Mouse (Mus musculus) midbrain, embryonic 12.5 days (tissue): ENCODE results near the gene F2rl3. TPM values are rescaled to one million over a fixed set of nuclear protein-coding genes. Genes with fewer than 3 reads are reported as not detected.

Source experiments
- ATAC-seq: fragments of 200-750 bp; cut with Nextera tagmentation; 2 replicates; pipeline ENCODE4 v1.8.0; 2017; ENCODE audit warnings: low read depth, moderate TSS enrichment, moderate library complexity; ENCODE audit not compliant: low FRiP score
- H3K27ac ChIP-seq: fragments of 300-500 bp; sonication (generic); replicated peaks from 2 replicates; pipeline ENCODE4 v1.5.1; 2016; ENCODE audit warnings: mild to moderate bottlenecking
- H3K27me3 ChIP-seq: fragments of 300-500 bp; sonication (generic); 2 replicates; pipeline ENCODE4 v1.6.1; 2016; ENCODE audit warnings: mild to moderate bottlenecking
- H3K36me3 ChIP-seq: fragments of 300-500 bp; sonication (generic); 2 replicates; pipeline ENCODE4 v1.6.1; 2016
- H3K4me1 ChIP-seq: fragments of 300-500 bp; sonication (generic); 2 replicates; pipeline ENCODE4 v1.6.1; 2016
- H3K4me2 ChIP-seq: fragments of 300-500 bp; sonication (generic); replicated peaks from 2 replicates; pipeline ENCODE4 v1.6.1; 2016; ENCODE audit warnings: mild to moderate bottlenecking, moderate library complexity
- H3K4me3 ChIP-seq: fragments of 300-500 bp; sonication (generic); 2 replicates; pipeline ENCODE4 v1.5.1; 2016; ENCODE audit warnings: mild to moderate bottlenecking
- H3K9ac ChIP-seq: fragments of 300-500 bp; sonication (generic); replicated peaks from 2 replicates; pipeline ENCODE4 v1.6.1; 2016; ENCODE audit warnings: mild to moderate bottlenecking, moderate library complexity
- H3K9me3 ChIP-seq: fragments of 300-500 bp; sonication (generic); 2 replicates; pipeline ENCODE4 v1.6.1; 2016; ENCODE audit warnings: mild to moderate bottlenecking
- WGBS: fragments of 180-500 bp; shearing (Covaris S2); methylation state at CpG from one replicate; pipeline ENCODE4 v1.1.7; 2016; 5-methylcytosine and 5-hydroxymethylcytosine counted together
- polyA plus RNA-seq: library from polyadenylated mRNA; unstranded; fragments of >200 nt; fragmentation: Nextera tagmentation; extraction: Ambion mirVana; gene quantifications from 2 replicates; pipeline ENCODE4 v1.2.1, GENCODE M21; 2016

Gene F2rl3
- polyA plus RNA-seq: 0.65 and 0.79 TPM in 2 replicates

DNA sequence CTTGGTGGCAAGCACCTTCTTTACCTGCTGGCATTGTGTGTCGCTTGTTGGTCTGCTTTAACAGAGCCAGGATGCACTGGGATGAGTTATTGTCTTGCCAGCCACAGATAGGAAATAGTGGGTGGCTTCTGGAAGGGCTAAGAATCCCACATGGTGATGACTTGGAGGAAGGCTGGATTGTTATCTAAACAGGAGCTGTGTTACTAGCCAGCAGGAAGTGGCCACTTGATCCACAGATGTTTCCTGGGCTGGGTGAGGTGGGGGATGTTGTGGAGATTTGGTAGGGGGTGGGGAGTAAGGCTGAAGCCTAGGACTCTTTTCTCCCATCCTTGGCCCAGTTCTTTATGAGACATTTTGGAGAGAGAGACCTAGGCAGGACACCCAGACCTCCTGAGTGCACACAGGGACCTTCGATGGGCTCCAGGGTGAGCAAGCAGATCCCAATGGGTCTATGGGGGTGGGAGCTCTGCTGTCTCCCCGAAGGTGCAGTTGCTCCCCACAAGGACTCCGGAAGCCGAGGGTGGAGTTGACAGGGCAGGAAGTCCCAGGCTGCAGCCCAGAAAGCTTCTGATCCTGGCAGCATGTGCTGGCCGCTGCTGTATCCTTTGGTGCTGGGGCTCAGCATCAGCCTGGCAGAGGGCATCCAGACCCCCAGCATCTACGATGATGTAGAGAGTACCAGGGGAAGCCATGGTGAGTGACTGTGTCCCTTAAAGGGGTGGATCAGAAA is at the start of gene F2rl3:
TSS of gene F2rl3 (plus strand) at position 559 of the 730 bp plus-strand sequence.
- 90% methylated on average over 7 of the region's 7 CpGs for WGBS
- no peak within 1 kb of the TSS for H3K9ac ChIP-seq

DNA sequence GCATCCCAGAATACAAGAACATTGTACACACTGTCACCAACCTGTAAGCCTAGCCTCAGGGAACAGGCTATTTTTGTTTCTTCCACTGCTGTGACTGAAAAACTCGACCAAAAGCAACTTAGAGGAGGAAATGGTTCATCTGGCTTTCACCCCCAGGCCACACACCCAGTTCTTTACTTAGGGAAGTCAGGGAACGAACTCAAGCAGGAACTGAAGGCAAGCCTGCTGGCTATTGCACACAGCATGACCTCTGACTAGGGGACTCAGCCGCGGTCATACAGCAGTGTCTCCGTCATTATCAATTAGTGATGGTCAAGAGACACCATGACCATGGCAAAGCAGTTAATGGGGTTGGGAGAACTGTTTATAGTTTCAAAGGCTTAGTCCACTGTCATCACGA is 49.1 kb upstream of the F2rl3 start:
- Histone ChIP-seq H3K4me2 (no peak overlapping the region), H3K9me3 (no peaks in the 10 kb centered on the region), H3K27ac (no peak overlapping the region), H3K27me3 (peaks cover 5% of the 10 kb centered on the region; the same call in 1 of the 2 replicates), H3K4me3 (no peak overlapping the region), H3K36me3 (no peaks in the 10 kb centered on the region), H3K4me1 (no peaks in the 10 kb centered on the region; the same call in 1 of the 2 replicates), H3K9ac (no peak overlapping the region)
- ATAC-seq: no peak
- 51% methylated on average over 6 of the region's 6 CpGs for WGBS

More for the DNA sequence above, at the start of gene F2rl3:
- H3K4me2 ChIP-seq: no peak within 1 kb of the TSS
- H3K4me3 ChIP-seq: no peak within 1 kb of the TSS
- no peak within 1 kb of the TSS for H3K27ac ChIP-seq
- no peaks in the 10 kb centered on the region for H3K9me3 ChIP-seq
- no peak for ATAC-seq
- H3K36me3 ChIP-seq: peaks cover 28% of the 10 kb centered on the region
- no peaks in the 10 kb centered on the region for H3K4me1 ChIP-seq
- H3K27me3 ChIP-seq: peaks cover 36% of the 10 kb centered on the region

DNA sequence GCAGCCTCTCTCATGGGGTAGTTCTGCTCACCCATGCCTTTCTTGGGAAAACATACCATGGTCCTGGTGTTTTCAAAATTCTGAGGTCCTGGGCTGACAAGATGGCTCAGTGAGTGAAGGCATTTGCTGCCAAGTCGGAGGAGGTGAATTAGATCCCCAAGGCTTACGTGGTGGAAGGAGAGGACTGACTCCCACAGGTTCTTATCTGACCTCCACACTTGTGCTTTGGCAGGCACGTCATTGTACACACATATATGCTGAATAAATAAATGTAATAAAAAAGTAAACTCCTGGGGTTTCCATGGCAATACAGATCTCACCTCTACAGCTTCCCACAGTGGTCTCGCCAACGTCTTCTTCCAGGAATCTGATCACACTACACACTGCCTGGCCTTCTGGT is 45.1 kb upstream of the F2rl3 start:
- no peak for ATAC-seq
- H3K9me3 ChIP-seq: no peaks in the 10 kb centered on the region
- H3K4me2 ChIP-seq: no peak overlapping the region
- H3K27ac ChIP-seq: no peak overlapping the region
- H3K36me3 ChIP-seq: no peaks in the 10 kb centered on the region
- no peaks in the 10 kb centered on the region; the same call in 1 of the 2 replicates for H3K4me1 ChIP-seq
- no peak overlapping the region for H3K9ac ChIP-seq
- 91% methylated on average over 5 of the region's 5 CpGs for WGBS
- H3K27me3 ChIP-seq: no peaks in the 10 kb centered on the region; the same call in 1 of the 2 replicates
- no peak overlapping the region for H3K4me3 ChIP-seq

DNA sequence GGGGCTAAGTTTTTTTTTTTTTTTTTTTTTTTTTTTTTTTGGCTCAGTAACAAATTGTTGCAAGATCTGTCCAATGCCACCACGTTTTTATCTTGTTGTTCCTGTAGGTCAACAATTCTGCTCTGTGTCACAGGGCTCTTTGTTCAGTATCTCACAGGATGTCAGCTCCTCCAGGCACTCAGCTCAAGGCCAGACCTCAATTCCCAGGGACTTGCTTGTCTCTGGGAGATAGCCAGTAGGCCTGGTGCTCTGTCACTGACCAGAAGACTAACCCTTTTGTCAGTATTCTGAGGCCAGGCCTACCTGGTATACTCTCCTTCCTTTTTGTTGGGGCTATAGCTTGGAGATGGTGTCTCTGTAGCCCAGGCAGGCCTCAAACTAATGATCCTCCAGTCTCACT is 41.1 kb upstream of the F2rl3 start:
- 39% methylated on average over 1 of the region's 1 CpGs for WGBS
- H3K9ac ChIP-seq: no peak overlapping the region
- no peak overlapping the region for H3K4me3 ChIP-seq
- H3K4me2 ChIP-seq: no peak overlapping the region
- no peaks in the 10 kb centered on the region for H3K9me3 ChIP-seq
- H3K36me3 ChIP-seq: peaks cover 7% of the 10 kb centered on the region
- H3K27me3 ChIP-seq: no peaks in the 10 kb centered on the region
- ATAC-seq: no peak
- peaks cover 7% of the 10 kb centered on the region for H3K4me1 ChIP-seq
- no peak overlapping the region for H3K27ac ChIP-seq

DNA sequence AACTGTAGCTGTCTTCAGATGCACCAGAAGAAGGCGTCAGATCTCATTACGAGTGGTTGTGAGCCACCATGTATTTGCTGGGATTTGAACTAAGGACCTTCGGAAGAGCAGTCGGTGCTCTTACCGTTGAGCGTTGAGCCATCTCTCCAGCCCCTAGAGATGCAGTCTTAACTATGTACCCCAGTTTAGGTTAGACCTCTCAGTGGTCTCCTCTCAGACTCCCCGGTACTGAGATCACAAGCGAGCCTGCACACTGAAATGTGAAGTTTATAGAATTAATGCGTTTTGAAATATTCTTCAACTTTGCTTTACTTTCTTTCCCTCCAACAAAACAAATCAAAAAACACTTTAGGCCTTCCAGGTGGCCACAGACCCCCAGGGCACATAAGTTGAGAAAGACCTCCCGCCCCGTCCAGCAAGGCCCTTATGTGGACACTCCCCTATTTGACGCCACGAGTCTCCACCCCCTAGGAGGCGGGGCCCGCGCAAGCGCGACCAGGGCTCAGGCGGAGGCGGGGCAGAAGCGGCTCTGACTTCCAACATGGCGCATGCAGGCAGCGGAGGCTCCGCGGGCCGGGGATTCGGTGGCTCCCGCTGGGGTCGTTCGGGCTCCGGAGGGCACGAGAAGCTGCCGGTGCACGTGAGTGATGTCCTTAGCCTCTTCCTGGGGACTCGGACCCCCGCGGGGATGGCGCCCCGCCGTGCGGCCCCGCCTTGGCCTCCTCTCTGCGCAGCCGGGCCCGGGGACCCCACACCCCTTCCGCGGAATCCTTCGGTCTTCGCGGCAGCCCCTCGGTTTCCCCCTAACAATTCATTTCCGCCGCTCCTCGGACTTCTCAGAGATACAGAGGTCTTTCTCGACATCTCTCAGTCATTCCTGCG is 38.7 kb upstream of the F2rl3 start, which contains the start of gene Sin3b:
TSS of gene Sin3b (plus strand) at position 517 of the 882 bp plus-strand sequence.
- Histone ChIP-seq H3K9ac (peak within 1 kb of the TSS; percentile 81), H3K9me3 (no peaks in the 10 kb centered on the region), H3K4me2 (peak within 1 kb of the TSS; percentile 91), H3K4me1 (peaks cover 7% of the 10 kb centered on the region), H3K27me3 (no peaks in the 10 kb centered on the region), H3K27ac (no peak within 1 kb of the TSS), H3K4me3 (peak within 1 kb of the TSS; percentile 76), H3K36me3 (peaks cover 32% of the 10 kb centered on the region)
- WGBS: 13% methylated on average over 56 of the region's 56 CpGs
- peak; percentile 99 for ATAC-seq

DNA sequence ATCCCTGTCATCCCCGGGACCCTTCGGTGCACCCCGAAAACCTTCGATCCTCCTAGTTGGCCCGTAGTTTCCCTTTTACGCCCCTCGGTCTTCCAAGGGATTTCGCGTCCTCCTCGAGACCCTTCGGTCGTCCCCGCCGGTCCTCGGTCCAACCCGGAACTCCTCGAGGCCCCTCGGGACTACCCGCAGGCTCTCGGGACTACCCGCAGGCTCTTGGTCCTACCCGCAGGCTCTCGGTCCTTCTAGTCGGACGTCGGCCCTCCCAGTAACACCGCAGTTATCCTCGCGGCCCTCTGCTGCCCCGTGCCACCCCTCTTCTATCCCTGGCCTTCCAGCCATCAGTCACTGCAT is 38.1 kb upstream of the F2rl3 start:
- Histone ChIP-seq H3K4me3 (peak overlapping the region; percentile 76), H3K27ac (no peak overlapping the region), H3K9me3 (no peaks in the 10 kb centered on the region), H3K4me2 (peak overlapping the region; percentile 91), H3K27me3 (no peaks in the 10 kb centered on the region), H3K36me3 (peaks cover 37% of the 10 kb centered on the region), H3K4me1 (peaks cover 8% of the 10 kb centered on the region), H3K9ac (peak overlapping the region; percentile 81)
- peak; percentile 50 for ATAC-seq
- WGBS: under 1% methylated on average over 30 of the region's 30 CpGs

DNA sequence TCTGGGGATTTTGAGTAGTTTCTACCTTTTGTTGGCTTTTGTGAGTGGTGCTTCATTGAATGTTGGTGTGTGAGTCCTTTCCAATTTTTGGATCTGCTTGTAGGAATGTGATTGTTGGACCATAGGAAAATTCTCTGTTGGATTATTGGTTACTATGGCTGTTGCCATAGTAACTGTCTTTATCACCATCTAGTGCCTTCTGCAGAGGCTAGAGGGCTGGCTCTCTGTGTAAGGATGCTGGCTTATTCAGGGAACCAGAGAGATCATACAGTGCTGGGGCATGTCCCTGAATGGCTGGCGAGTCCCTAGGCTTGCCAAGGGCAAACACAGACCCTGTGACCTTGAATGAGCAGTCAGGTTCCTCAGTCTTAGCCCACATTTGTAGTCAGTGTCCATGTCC is 33.0 kb upstream of the F2rl3 start:
- Histone ChIP-seq H3K27ac (no peak overlapping the region), H3K4me1 (peaks cover 11% of the 10 kb centered on the region), H3K9me3 (no peaks in the 10 kb centered on the region), H3K9ac (no peak overlapping the region), H3K4me2 (no peak overlapping the region), H3K36me3 (peaks cover 85% of the 10 kb centered on the region), H3K27me3 (no peaks in the 10 kb centered on the region), H3K4me3 (no peak overlapping the region)
- 56% methylated on average over 1 of the region's 1 CpGs for WGBS
- no peak for ATAC-seq

DNA sequence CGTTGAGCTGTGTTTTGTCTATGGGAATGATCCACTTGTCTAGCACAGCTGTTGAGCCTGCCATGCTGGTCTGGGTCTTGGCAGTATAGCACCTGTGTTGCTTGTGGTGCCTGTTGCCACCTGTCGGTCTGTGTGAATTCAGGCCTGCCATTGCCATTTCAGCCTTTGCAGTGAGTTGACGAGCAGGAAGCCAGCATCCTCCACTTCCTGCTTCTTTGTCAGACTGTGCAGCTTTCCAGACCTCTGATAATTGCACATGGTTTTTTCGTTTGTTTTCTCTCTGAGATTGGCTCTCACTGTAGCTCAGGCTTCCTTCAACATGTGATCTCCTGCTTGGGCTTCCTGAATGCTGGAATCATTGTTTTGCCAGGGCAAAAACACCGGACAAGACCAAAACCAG is 26.7 kb upstream of the F2rl3 start:
- peaks cover 95% of the 10 kb centered on the region for H3K36me3 ChIP-seq
- no peaks in the 10 kb centered on the region for H3K27me3 ChIP-seq
- H3K9ac ChIP-seq: no peak overlapping the region
- no peak overlapping the region for H3K27ac ChIP-seq
- no peak overlapping the region for H3K4me3 ChIP-seq
- no peaks in the 10 kb centered on the region for H3K9me3 ChIP-seq
- no peak overlapping the region for H3K4me2 ChIP-seq
- 89% methylated on average over 5 of the region's 5 CpGs for WGBS
- no peaks in the 10 kb centered on the region for H3K4me1 ChIP-seq
- no peak for ATAC-seq

DNA sequence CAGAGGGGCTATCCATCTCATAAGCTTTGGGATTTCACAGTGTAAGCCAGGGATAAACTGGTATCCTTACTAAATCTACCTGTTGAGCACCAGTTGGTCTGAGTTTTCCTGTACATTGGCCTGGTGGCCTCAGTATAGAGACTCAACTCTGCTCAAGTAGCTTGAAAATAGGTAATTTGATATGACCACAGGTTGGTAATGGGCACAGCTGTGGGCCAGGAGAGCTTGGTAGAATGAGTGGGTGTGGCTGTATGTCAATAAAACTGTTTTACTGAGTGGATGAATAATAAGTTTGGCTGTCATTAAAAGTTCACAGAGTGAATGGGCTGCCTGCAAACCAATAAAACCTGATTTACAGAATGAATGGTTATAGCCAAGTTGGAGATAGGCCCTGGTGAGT is 24.8 kb upstream of the F2rl3 start:
- Histone ChIP-seq H3K4me1 (no peaks in the 10 kb centered on the region), H3K27me3 (no peaks in the 10 kb centered on the region), H3K36me3 (peaks cover 95% of the 10 kb centered on the region), H3K27ac (no peak overlapping the region), H3K9ac (no peak overlapping the region), H3K9me3 (no peaks in the 10 kb centered on the region), H3K4me2 (no peak overlapping the region), H3K4me3 (no peak overlapping the region)
- ATAC-seq: no peak

DNA sequence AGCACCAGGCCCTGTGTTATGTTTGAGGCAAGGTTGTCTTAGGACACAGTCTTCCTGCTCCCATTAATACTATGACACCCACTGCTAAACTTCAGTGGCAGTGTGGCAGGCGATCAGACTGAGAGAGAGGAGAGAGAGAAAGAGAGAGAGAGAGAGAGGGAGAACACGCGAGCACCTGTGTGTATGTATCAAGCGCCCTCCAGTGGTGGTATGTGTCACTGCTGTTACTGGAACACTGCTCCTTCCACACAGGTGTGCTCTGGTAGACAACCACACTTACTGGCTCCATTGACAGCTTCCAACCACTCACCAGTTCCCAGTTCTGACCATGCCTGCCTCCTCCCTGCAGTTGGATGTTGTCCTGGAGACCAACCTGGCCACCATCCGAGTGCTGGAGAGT is 15.6 kb upstream of the F2rl3 start:
- 38% methylated on average over 5 of the region's 5 CpGs for WGBS
- peaks cover 98% of the 10 kb centered on the region for H3K36me3 ChIP-seq
- no peak overlapping the region for H3K4me3 ChIP-seq
- ATAC-seq: no peak
- H3K9ac ChIP-seq: no peak overlapping the region
- H3K27me3 ChIP-seq: no peaks in the 10 kb centered on the region
- H3K27ac ChIP-seq: no peak overlapping the region
- H3K9me3 ChIP-seq: no peaks in the 10 kb centered on the region
- H3K4me1 ChIP-seq: no peaks in the 10 kb centered on the region
- H3K4me2 ChIP-seq: no peak overlapping the region

DNA sequence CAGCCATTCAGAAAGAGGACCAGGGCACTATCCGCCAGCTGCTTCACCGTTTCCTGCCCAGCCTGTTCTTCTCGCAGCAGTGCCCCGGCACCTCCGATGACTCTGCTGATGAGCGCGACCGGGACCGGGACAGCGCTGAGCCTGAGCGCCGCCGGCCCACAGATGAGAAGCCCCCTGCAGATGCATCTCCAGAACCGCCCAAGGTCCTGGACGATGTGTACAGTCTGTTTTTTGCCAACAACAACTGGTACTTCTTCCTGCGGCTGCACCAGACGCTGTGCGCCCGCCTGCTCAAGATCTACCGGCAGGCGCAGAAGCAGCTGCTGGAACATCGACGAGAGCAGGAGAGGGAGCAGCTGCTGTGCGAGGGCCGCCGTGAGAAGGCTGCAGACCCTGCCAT is 11.8 kb upstream of the F2rl3 start:
- H3K27ac ChIP-seq: no peak overlapping the region
- no peak for ATAC-seq
- H3K4me2 ChIP-seq: no peak overlapping the region
- no peaks in the 10 kb centered on the region for H3K27me3 ChIP-seq
- no peaks in the 10 kb centered on the region for H3K9me3 ChIP-seq
- no peaks in the 10 kb centered on the region for H3K4me1 ChIP-seq
- 95% methylated on average over 26 of the region's 26 CpGs for WGBS
- no peak overlapping the region for H3K4me3 ChIP-seq
- no peak overlapping the region for H3K9ac ChIP-seq
- H3K36me3 ChIP-seq: peaks cover 96% of the 10 kb centered on the region

DNA sequence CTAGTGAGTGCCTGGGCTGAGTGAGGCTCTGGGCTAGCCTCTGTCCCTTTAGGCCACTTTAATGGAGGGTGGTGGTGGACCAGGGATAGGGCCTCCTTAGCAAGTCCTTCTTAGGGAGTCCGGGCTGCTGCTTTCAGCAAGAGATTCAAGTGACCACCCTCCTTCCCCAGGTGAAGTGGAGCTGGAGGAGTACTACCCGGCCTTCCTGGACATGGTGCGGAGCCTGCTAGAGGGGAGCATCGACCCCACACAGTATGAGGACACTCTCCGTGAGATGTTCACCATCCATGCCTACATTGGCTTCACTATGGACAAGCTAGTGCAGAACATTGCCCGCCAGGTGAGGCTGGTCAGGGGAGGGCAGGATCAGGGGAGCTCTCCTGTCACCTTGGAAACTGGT is 11.4 kb upstream of the F2rl3 start:
- no peak for ATAC-seq
- Histone ChIP-seq H3K4me1 (no peaks in the 10 kb centered on the region), H3K4me3 (no peak overlapping the region), H3K4me2 (no peak overlapping the region), H3K9me3 (no peaks in the 10 kb centered on the region), H3K27ac (no peak overlapping the region), H3K9ac (no peak overlapping the region), H3K27me3 (no peaks in the 10 kb centered on the region), H3K36me3 (peaks cover 92% of the 10 kb centered on the region)
- 94% methylated on average over 6 of the region's 6 CpGs for WGBS
